Mouse (Mus musculus): ENCODE results near the gene Tor1a.

The Tor1a gene

GRCm38 (mm10) chr2:30967352-30968327 is at the start of gene Tor1a:
Gene Tor1a (minus strand): TSS chr2:30967933.
- peak; percentile 88 to 89 for DNase-seq (ENCODE audit: low spot score in 2 of 2)

- DNase-seq (ENCODE audit: low spot score in 2 of 2): no peak
These were observed 45.8 kb upstream of the Tor1a start for GRCm38 (mm10) chr2:31013371-31014120.

GRCm38 (mm10) chr2:31007208-31007607 is 39.5 kb upstream of the Tor1a start:
- no peak for DNase-seq (ENCODE audit: low spot score in 2 of 2)

- peak; percentile 58 to 65 for DNase-seq (ENCODE audit: low spot score in 2 of 2)
These were observed 38.7 kb upstream of the Tor1a start for GRCm38 (mm10) chr2:31006434-31006833.

GRCm38 (mm10) chr2:31005453-31005852 is 37.7 kb upstream of the Tor1a start:
- DNase-seq (ENCODE audit: low spot score in 2 of 2): no peak

GRCm38 (mm10) chr2:31002857-31003256 is 35.1 kb upstream of the Tor1a start:
- no peak for DNase-seq (ENCODE audit: low spot score in 2 of 2)

GRCm38 (mm10) chr2:30998443-30999260 is 30.9 kb upstream of the Tor1a start:
- no peak for DNase-seq (ENCODE audit: low spot score in 2 of 2)

GRCm38 (mm10) chr2:30995432-30995996 is 27.8 kb upstream of the Tor1a start:
- DNase-seq (ENCODE audit: low spot score in 2 of 2): no peak

- DNase-seq (ENCODE audit: low spot score in 2 of 2): no peak
These were observed 27.1 kb upstream of the Tor1a start for GRCm38 (mm10) chr2:30994853-30995252.

GRCm38 (mm10) chr2:30990221-30990620 is 22.5 kb upstream of the Tor1a start:
- DNase-seq (ENCODE audit: low spot score in 2 of 2): no peak

- DNase-seq (ENCODE audit: low spot score in 2 of 2): peak; percentile 31 to 35
These were observed 17.6 kb upstream of the Tor1a start for GRCm38 (mm10) chr2:30985111-30986020.

- no peak for DNase-seq (ENCODE audit: low spot score in 2 of 2)
These were observed 15.3 kb upstream of the Tor1a start for GRCm38 (mm10) chr2:30983024-30983423.

- DNase-seq (ENCODE audit: low spot score in 2 of 2): peak; percentile 100
These were observed 14.2 kb upstream of the Tor1a start, which contains the start of the genes BC005624 and Usp20 for GRCm38 (mm10) chr2:30981790-30982513. Gene BC005624 (minus strand): TSS chr2:30982201. Gene Usp20 (plus strand): TSS chr2:30982279.

GRCm38 (mm10) chr2:30966826-30967225 is 907 bp downstream of the Tor1a start:
- DNase-seq (ENCODE audit: low spot score in 2 of 2): no peak

- no peak for DNase-seq (ENCODE audit: low spot score in 2 of 2)
These were observed 2.1 kb downstream of the Tor1a start for GRCm38 (mm10) chr2:30965627-30966026.

- no peak for DNase-seq (ENCODE audit: low spot score in 2 of 2)
These were observed 5.0 kb downstream of the Tor1a start for GRCm38 (mm10) chr2:30962570-30963254.

- DNase-seq (ENCODE audit: low spot score in 2 of 2): no peak
These were observed 7.9 kb downstream of the Tor1a start for GRCm38 (mm10) chr2:30959856-30960255.

GRCm38 (mm10) chr2:30958726-30959125 is 9.0 kb downstream of the Tor1a start:
- no peak for DNase-seq (ENCODE audit: low spot score in 2 of 2)

- no peak for DNase-seq (ENCODE audit: low spot score in 2 of 2)
These were observed 10.2 kb downstream of the Tor1a start for GRCm38 (mm10) chr2:30957511-30957910.
